Mouse (Mus musculus): Measurements from ENCODE around the gene Ankrd55. TPM values are rescaled to one million over a fixed set of nuclear protein-coding genes. Genes with fewer than 3 reads are reported as not detected.

Ankrd55 gene
- polyA plus RNA-seq, 1 experiment from 2014 or later, result 1.2 TPM

DNA sequence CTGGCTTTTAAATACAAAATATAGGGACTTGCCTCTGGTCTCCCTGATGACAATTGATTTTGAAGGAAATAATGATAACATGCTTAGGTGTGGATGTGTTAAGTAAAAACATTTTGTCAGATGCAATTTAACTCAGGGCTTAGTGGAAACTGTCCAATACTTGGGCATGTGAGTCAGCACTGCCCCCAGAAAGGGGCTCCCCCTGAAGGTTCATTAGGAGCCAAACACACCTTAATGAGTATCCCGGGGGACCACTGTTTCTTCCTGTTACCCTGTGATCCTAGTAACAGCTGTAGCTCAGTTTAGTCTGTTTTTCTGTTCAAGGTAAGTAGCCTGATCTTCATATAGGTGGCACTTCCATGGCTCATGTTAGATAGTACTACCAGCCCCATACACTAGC lies 102.0 kb downstream of the Ankrd55 start:
- H3K4me3 ChIP-seq, result no peak overlapping the region
- H3K4me1 ChIP-seq, result no peaks in the 10 kb centered on the region
- H3K27ac ChIP-seq (replicated peaks), result no peak overlapping the region
- DNase-seq (ENCODE audit: low spot score), result no peak
- WGBS, result 91% methylated on average over 1 of the region's 1 CpGs
- H3K36me3 ChIP-seq, result no peaks in the 10 kb centered on the region
- no peaks in the 10 kb centered on the region for H3K27me3 ChIP-seq (ENCODE audit: low read depth, poor library complexity, severe bottlenecking)
- H3K9me3 ChIP-seq (replicated peaks), result no peaks in the 10 kb centered on the region

DNA sequence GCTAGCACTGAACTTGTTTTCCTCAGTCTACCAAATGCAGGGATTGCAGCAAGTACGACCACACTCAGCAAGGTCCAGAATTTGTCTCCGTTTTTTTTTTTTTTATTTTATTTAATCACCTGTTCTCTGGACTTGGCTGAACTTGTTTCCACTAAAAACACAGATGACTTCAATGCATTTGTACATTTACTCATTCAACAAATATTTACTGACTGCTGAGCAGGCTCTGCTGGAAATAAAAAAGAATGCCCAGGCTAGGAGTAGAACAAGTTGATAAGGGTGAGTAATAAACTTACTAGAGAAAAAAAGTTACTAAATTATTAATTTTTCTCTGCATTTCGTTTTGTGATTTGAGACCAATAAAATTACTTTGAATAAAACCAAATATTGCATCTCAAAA lies 103.1 kb downstream of the Ankrd55 start:
- 82% methylated on average over 3 of the region's 3 CpGs for WGBS
- H3K27ac ChIP-seq (replicated peaks), result no peak overlapping the region
- H3K27me3 ChIP-seq (ENCODE audit: low read depth, poor library complexity, severe bottlenecking), result no peaks in the 10 kb centered on the region
- H3K36me3 ChIP-seq, result no peaks in the 10 kb centered on the region
- no peak for DNase-seq (ENCODE audit: low spot score)
- H3K4me3 ChIP-seq, result no peak overlapping the region
- no peaks in the 10 kb centered on the region for H3K4me1 ChIP-seq
- no peaks in the 10 kb centered on the region for H3K9me3 ChIP-seq (replicated peaks)

DNA sequence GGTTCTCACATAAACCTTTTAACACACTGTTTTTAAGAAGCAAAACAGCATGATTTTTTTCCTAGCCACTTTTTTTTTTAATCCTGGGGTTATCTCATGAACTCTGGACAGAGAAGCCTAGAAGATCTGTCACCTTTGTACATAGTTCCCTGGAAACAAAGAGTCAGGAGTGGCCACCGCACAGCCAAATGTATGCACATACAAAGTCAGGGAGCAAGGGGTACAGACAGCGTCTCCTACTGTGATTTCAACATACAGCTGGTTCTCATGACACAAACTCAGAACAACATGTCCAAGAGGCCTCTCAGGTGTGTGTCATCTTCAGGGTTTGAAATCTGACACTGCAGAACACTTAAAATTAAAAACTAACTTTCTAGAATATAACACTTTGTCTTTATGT lies 105.1 kb downstream of the Ankrd55 start:
- no peaks in the 10 kb centered on the region for H3K4me1 ChIP-seq
- no peak overlapping the region for H3K27ac ChIP-seq (replicated peaks)
- H3K36me3 ChIP-seq, result no peaks in the 10 kb centered on the region
- WGBS, result 87% methylated on average over 2 of the region's 2 CpGs
- no peaks in the 10 kb centered on the region for H3K27me3 ChIP-seq (ENCODE audit: low read depth, poor library complexity, severe bottlenecking)
- no peak overlapping the region for H3K4me3 ChIP-seq
- no peaks in the 10 kb centered on the region for H3K9me3 ChIP-seq (replicated peaks)
- DNase-seq (ENCODE audit: low spot score), result no peak

DNA sequence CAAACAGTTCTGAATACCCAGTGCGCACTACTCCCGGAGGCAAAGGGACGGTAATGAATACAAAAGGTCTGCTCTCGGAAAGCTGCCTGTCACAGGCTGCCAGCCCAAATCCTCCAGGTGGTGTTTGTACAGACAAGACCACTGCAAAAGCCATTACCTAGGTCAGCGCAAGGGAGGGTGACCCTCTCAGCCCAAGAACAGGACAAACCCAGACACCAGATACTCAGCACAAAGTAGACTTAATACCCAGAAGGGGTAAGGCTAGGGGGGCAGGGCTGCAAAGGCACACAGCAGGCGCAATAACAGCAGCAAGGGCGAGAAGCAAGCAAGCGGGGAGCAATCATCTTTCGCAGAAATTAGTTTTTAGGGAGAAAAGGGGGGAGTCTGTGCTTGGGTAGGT lies 106.0 kb downstream of the Ankrd55 start:
- H3K36me3 ChIP-seq, result no peaks in the 10 kb centered on the region
- H3K4me1 ChIP-seq, result peaks cover 3% of the 10 kb centered on the region; the same call in 1 of the 2 replicates
- H3K27ac ChIP-seq (replicated peaks), result no peak overlapping the region
- H3K9me3 ChIP-seq (replicated peaks), result no peaks in the 10 kb centered on the region
- H3K27me3 ChIP-seq (ENCODE audit: low read depth, poor library complexity, severe bottlenecking), result no peaks in the 10 kb centered on the region
- WGBS, result 83% methylated on average over 9 of the region's 9 CpGs
- no peak overlapping the region for H3K4me3 ChIP-seq
- DNase-seq (ENCODE audit: low spot score), result no peak

DNA sequence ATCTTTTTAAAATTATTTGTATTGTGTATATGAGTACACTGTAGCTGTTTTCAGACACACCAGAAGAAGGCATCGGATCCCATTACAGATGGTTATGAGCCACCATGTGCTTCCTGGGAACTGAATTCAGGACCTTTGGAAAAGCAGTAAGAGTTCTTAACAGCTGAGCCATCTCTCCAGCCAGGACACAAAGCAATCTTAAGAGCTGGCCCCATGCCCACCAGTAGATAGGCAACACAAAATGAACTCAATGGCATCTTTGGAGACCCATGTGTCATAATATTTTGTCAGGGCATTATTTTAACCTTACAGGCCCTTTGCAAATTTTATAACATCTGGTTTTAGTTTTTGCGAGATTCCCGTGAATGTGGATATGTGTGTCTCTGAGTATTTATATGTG lies 116.5 kb downstream of the Ankrd55 start:
- H3K27me3 ChIP-seq (ENCODE audit: low read depth, poor library complexity, severe bottlenecking), result no peaks in the 10 kb centered on the region
- H3K36me3 ChIP-seq, result no peaks in the 10 kb centered on the region
- H3K4me3 ChIP-seq, result no peak overlapping the region
- no peak for DNase-seq (ENCODE audit: low spot score)
- 89% methylated on average over 3 of the region's 3 CpGs for WGBS
- no peaks in the 10 kb centered on the region for H3K4me1 ChIP-seq
- H3K27ac ChIP-seq (replicated peaks), result no peak overlapping the region
- no peaks in the 10 kb centered on the region for H3K9me3 ChIP-seq (replicated peaks)

DNA sequence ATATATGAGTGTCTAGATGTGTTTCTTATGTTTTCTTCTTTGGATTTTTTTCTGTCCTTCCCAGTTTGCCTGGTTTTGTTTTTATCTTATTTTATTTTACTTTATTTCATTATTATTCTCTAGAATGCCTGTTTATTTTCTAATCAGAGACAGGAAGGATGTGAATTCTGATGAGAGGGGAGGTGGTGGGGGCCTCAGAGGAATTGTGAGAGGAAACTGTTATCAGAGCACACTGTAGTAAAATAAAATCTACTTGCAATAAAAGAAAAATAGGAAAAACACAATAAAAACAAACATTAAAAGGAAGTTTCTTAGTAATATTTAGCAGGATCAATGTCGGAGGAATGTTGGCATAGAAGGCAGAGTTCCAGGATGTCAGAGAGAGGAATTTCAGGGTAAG lies 116.9 kb downstream of the Ankrd55 start:
- H3K36me3 ChIP-seq, result no peaks in the 10 kb centered on the region
- H3K27me3 ChIP-seq (ENCODE audit: low read depth, poor library complexity, severe bottlenecking), result no peaks in the 10 kb centered on the region
- no peak overlapping the region for H3K4me3 ChIP-seq
- H3K27ac ChIP-seq (replicated peaks), result no peak overlapping the region
- 76% methylated on average over 1 of the region's 1 CpGs for WGBS
- H3K4me1 ChIP-seq, result no peaks in the 10 kb centered on the region
- DNase-seq (ENCODE audit: low spot score), result no peak
- no peaks in the 10 kb centered on the region for H3K9me3 ChIP-seq (replicated peaks)

DNA sequence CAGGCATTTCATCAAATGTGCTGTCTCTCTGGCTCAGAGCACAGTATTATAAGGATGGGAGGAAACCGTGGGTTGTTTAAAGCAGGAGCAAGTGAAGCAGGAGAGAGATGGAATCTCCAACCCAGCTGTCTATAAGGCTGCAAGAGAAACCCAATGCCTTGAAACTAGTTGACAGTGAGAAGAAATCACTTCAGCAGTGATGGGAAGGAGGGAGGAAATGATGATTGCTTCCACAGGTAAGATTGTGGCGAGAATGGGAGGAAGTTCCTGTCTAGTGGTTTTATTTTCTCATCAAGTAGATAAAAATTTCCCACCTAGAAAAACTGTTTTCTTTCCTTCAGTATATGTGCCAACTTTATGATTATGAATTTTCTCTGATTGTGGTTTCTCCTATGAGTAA lies 118.4 kb downstream of the Ankrd55 start:
- Histone ChIP-seq H3K9me3 (replicated peaks) (no peaks in the 10 kb centered on the region), H3K4me1 (no peaks in the 10 kb centered on the region), H3K27ac (replicated peaks) (no peak overlapping the region), H3K27me3 (ENCODE audit: low read depth, poor library complexity, severe bottlenecking) (no peaks in the 10 kb centered on the region), H3K36me3 (no peaks in the 10 kb centered on the region), H3K4me3 (no peak overlapping the region)
- no peak for DNase-seq (ENCODE audit: low spot score)
- WGBS, result 89% methylated on average over 2 of the region's 2 CpGs

DNA sequence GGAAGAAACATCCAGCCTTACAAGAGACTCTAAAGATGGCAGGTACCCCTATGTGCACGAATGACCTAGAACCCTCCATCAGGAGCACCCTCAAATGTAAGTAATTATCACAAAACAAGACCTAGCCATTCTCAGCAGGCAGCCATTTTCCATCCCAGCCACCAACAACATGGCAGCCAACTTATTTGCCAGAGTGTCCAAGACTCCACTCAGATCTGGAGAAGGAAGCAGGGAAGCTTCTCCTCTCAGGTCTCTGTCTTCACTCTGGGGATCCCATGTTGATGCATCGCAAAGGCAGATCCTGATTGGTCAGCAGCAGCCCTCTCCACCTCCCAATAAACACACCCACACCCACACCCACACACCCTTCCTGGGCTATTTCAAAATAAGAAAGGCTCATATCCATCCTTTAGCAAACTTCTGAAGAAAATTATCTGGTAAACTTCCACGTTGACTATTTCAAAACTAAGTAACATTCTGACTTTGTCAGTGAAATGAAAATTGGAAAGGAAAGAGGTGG lies 119.0 kb downstream of the Ankrd55 start:
- no peak overlapping the region for H3K4me3 ChIP-seq
- WGBS, result 92% methylated on average over 3 of the region's 3 CpGs
- no peaks in the 10 kb centered on the region for H3K9me3 ChIP-seq (replicated peaks)
- H3K27me3 ChIP-seq (ENCODE audit: low read depth, poor library complexity, severe bottlenecking), result no peaks in the 10 kb centered on the region
- H3K27ac ChIP-seq (replicated peaks), result no peak overlapping the region
- H3K4me1 ChIP-seq, result no peaks in the 10 kb centered on the region
- H3K36me3 ChIP-seq, result no peaks in the 10 kb centered on the region
- DNase-seq (ENCODE audit: low spot score), result no peak

DNA sequence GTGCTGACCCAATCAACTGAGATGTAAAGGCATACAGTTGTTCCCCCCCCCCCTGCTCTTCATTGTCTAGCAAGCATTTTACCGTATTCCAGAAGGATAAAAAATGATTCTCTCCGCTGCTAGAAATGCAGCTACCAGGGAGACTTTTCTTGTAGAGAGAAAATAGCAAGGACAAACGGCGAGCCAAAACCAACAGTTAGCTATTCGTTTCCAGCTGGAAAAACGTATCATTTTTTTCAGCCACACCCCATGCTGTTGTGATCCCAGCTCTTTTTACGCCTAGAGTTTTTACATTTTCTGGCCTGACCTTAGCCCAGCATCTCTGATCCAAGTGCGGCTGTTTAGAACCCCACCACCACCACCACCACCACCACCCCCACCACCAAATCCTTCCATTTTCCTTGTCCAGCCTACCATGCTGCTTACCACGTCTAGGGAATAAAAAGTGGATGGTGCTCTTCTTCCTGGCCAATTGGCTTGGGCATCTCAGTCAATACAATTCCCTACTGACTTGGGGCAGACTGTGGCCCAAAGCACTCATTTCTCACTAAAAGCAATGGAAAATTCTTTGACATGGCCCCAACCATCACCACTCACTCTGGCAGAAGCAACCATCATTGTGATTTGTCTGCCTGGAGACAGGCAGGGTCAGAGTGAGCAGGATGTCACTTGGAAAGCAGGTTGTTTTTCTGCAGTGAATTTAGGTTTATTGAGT lies 119.7 kb downstream of the Ankrd55 start:
- Histone ChIP-seq H3K4me3 (no peak overlapping the region), H3K27ac (replicated peaks) (no peak overlapping the region), H3K9me3 (replicated peaks) (no peaks in the 10 kb centered on the region), H3K4me1 (no peaks in the 10 kb centered on the region), H3K36me3 (no peaks in the 10 kb centered on the region), H3K27me3 (ENCODE audit: low read depth, poor library complexity, severe bottlenecking) (no peaks in the 10 kb centered on the region)
- WGBS, result 87% methylated on average over 9 of the region's 9 CpGs
- no peak for DNase-seq (ENCODE audit: low spot score)

DNA sequence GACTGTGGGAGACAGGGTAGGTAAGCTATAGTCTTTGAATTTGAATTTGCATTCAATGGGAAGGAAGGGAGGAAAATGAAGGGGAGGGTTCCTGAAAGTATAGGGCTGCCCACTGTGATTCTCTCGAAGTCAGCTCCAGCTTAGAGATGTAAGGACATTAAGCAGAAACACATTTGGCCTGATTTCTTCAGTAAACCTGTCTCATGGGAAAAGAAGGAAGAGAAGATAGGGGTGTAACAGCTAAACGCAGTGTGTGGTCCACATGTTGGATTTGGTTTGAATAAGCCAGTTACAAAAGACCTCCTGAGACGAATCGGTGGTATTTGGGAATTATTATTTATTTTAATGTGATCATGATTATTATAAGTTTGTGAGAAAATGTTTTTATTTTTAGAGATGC lies 120.5 kb downstream of the Ankrd55 start:
- WGBS, result 82% methylated on average over 4 of the region's 4 CpGs
- H3K4me3 ChIP-seq, result no peak overlapping the region
- no peak overlapping the region for H3K27ac ChIP-seq (replicated peaks)
- DNase-seq (ENCODE audit: low spot score), result no peak
- H3K9me3 ChIP-seq (replicated peaks), result no peaks in the 10 kb centered on the region
- H3K4me1 ChIP-seq, result no peaks in the 10 kb centered on the region
- no peaks in the 10 kb centered on the region for H3K27me3 ChIP-seq (ENCODE audit: low read depth, poor library complexity, severe bottlenecking)
- no peaks in the 10 kb centered on the region for H3K36me3 ChIP-seq

DNA sequence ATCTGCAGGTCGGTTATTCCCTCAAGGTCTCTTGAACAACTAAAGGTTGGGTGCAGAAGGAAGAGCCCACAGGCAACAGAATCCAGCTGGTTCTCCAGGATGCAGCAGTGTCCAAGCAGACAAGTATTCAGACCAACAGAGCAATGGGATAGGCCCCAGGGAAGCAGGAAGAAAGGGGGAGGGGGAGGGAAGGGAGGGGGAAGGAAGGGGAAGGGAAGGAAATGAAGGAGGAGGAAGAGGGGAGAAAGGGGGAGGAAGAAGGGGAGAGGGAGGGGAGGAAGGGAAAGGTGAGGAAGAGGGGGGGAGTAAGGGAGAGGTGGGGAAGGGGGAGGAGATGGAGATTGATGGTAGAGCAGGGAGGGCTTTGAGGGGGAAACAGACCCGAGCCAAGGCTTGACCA lies 121.1 kb downstream of the Ankrd55 start:
- Histone ChIP-seq H3K9me3 (replicated peaks) (no peaks in the 10 kb centered on the region), H3K27ac (replicated peaks) (no peak overlapping the region), H3K4me3 (no peak overlapping the region), H3K4me1 (no peaks in the 10 kb centered on the region), H3K27me3 (ENCODE audit: low read depth, poor library complexity, severe bottlenecking) (no peaks in the 10 kb centered on the region), H3K36me3 (no peaks in the 10 kb centered on the region)
- WGBS, result 84% methylated on average over 2 of the region's 2 CpGs
- DNase-seq (ENCODE audit: low spot score), result no peak

DNA sequence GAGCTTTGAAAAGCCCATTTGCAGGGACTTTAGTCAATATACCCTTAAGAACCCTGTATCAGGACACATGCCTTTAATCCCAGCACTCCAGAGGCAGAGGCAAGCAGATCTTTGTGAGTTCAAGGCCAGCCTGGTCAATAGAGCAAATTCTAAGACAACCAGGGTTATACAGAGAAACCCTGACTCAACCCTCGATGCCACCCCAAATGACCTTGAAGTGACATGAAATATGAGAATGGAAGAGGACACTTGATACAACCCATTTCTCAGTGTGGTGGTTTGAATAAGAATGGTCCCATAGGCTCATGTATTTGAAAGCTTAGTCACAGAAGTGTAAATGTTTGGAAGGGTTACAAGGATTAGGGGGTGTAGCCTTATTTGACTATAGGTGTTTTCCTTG lies 121.6 kb downstream of the Ankrd55 start:
- Histone ChIP-seq H3K4me1 (no peaks in the 10 kb centered on the region), H3K4me3 (no peak overlapping the region), H3K9me3 (replicated peaks) (no peaks in the 10 kb centered on the region), H3K36me3 (no peaks in the 10 kb centered on the region), H3K27me3 (ENCODE audit: low read depth, poor library complexity, severe bottlenecking) (no peaks in the 10 kb centered on the region), H3K27ac (replicated peaks) (no peak overlapping the region)
- no peak for DNase-seq (ENCODE audit: low spot score)
- WGBS, result 90% methylated on average over 1 of the region's 1 CpGs

DNA sequence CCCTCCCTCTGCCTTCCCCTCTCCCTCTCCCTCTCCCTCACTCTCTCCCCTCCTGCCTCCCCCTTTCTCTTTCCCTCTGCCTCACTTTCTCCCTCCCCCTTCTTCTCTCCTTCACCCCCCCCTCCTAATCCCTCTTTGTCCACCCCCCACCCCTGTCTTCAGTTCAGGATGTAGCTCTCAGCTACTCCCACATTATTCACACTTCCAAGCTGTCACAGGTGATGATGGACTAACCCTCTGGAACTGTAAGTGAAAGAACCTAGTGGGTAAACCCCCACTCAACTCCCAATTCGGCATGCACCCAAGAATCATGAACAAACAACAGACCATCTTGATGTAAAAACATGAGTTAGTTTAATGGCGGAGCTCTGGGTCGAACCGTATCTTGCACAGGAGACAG lies 122.2 kb downstream of the Ankrd55 start:
- 89% methylated on average over 4 of the region's 4 CpGs for WGBS
- DNase-seq (ENCODE audit: low spot score), result no peak
- H3K36me3 ChIP-seq, result no peaks in the 10 kb centered on the region
- no peak overlapping the region for H3K27ac ChIP-seq (replicated peaks)
- H3K27me3 ChIP-seq (ENCODE audit: low read depth, poor library complexity, severe bottlenecking), result no peaks in the 10 kb centered on the region
- no peaks in the 10 kb centered on the region for H3K4me1 ChIP-seq
- no peak overlapping the region for H3K4me3 ChIP-seq
- no peaks in the 10 kb centered on the region for H3K9me3 ChIP-seq (replicated peaks)

Data from midbrain, embryonic 10.5 days (tissue).